Mouse (Mus musculus) right cerebral cortex, adult 18-20 months (tissue): ENCODE measurements around the gene Tab1.
A peak's percentile ranks its signal among the peaks of the same experiment; 100 is the strongest.

Experiments used
- DNase-seq: peaks from one replicate; pipeline ENCODE4 v3.0.0; 2022; ENCODE audit warnings: mixed read lengths

Tab1 gene

GRCm38 (mm10) chr15:80137945-80138791 is 5.2 kb downstream of the Tab1 start:
- peak; percentile 87 for DNase-seq

DNA sequence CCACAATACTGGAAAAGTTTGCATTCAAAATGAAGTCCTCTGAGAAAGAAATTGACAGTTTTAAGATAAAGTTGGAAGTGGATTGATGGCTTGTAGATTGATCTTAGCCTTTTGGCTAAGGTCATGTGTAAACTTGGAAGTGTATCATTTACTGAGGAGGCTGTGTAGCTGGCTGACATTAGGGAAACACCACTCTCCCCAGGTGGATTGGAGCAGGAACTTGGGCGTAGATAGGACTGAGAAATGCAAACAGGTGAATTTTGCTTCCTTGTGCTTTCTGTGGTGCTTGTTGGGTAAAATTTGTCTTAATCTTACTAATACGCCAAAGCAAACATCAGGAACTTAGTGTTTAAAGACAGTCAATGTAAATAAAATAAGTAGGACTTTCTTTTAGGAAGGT is 7.4 kb downstream of the Tab1 start:
- no peak for DNase-seq

GRCm38 (mm10) chr15:80140878-80141277 is 8.0 kb downstream of the Tab1 start:
- no peak for DNase-seq

DNA sequence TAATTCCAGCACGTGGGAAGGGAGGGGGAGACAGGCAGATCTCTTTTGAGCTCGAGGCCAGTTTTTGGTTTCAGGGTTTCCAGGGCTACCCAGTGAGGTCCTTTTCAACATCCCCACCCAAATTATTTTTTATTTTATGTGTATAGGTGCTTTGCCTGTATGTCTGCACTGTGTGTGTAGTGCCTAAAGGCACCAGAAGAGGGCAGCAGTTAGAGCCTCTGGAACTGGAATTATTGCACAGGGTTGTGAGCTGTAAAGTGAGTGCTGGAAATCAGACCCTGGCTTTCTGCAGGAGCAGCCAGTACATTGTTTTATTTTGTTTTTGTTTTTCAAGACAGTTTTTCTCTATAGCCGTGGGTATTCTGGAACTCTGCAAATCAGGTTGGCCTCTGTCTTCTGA is 9.2 kb downstream of the Tab1 start:
- DNase-seq, result no peak

DNA sequence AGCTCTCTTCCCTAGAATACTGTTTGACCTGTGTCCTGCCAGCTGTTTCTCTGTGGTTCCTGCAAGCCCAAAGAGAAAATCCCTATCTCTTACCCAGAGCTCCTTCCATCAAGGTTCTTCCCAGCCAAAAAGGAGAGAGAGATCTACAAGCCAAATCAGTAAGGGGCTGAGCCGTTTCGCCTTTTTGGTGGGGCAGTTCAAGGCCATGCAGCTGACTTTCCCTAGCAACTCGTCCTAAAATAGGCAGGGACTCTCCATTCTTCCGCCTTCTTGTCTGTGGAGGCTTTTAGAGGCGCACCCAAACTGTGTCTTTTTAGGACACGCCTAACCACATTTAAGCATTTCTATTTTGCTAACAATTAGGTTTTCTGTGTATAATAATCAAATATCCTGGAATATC is 10.8 kb downstream of the Tab1 start:
- DNase-seq, result no peak

- no peak for DNase-seq
These were observed 12.5 kb downstream of the Tab1 start for GRCm38 (mm10) chr15:80145397-80145796.

GRCm38 (mm10) chr15:80146153-80146552 is 13.2 kb downstream of the Tab1 start:
- no peak for DNase-seq

DNA sequence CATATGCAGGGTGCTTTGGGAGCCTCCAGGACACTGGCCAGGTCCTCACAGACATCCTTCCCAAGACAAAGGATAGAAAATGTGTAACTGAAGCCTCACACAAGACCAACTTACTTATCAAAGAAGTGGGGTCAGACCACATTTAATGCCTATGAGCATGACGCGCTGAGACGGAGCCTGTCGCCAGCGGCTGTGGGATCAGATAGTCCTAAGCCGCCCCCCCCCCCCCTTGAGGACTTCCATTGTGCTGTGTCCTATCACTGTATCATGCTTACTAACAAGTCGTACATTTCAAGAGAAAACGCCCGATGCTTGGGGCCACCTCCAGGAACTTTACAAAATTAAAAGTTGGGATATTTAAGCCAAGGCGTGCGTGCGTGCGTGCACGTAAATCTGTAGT is 14.2 kb downstream of the Tab1 start:
- no peak for DNase-seq

DNA sequence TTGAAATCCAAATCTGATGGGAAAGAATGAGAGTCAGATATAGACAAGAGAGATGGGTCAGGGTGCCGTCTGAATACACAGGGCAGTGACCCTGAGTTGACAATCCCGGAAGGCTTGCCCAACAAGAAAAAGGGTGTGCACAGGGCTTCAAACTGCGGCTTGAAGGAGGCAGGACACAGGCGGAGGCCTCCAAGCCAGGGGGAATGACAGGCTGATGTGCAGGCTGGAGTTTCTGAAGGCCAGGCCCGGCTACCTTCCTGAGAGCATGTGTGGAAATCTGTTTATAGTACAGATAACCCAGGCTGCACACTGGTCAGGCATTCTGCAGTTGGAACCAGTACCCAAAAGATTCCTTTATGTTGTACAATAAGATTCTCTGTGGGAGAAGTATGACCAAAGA is 14.6 kb downstream of the Tab1 start:
- no peak for DNase-seq

GRCm38 (mm10) chr15:80148565-80148964 is 15.6 kb downstream of the Tab1 start:
- no peak for DNase-seq

- no peak for DNase-seq
These were observed 16.6 kb downstream of the Tab1 start for GRCm38 (mm10) chr15:80149517-80149916.

GRCm38 (mm10) chr15:80152663-80153062 is 19.7 kb downstream of the Tab1 start:
- DNase-seq, result no peak

DNA sequence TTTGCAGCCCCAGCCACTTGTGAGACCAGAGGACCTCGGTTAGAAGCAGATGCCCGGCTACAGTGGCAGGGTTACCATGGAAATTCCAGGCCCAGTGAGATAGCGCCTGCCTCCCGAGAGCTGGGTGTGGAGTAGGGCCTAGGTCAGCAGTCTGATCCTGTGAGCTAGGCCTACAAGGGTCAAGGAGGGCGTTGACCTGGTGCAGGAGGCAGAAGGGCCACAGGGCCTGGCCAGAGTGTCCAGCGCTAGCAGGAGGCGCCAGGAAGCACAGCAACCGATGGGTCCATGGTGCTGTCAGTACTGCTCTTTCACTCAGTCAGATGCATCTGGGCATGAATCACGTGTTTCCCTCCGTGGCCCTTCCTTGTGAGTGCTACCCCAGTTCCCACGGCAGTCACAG is 20.8 kb downstream of the Tab1 start:
- no peak for DNase-seq

GRCm38 (mm10) chr15:80155707-80156106 is 22.8 kb downstream of the Tab1 start:
- DNase-seq, result no peak

DNA sequence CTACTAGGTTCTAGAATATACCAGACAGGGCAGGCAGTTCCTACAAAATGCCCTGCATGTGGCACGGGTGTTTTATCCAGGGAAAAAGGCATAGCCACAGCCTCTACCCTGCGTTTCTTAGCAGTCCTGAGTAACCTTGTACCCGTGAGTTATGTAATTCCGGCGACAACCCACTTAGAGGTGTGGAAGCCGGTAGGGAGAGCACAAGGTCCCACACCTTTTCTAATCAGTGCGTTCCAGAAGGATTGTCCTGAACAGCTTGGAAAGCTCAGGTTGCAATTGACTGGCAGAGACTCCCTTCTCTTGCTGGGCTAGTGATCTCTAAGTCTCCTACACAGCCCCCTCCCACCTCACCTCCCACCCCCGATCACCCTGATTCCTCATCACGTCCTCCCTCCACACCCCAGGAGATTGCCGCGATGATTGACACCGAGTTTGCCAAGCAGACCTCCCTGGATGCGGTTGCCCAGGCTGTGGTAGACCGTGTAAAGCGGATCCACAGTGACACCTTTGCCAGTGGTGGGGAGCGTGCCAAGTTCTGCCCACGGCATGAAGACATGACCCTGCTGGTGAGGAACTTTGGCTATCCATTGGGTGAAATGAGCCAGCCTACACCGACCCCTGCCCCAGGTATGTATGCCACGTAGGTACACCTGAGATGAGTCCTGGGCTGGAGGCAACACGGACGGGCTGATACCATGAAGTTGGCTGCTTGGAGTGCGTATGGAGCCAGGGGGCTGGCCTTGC is 24.4 kb downstream of the Tab1 start:
- no peak for DNase-seq

DNA sequence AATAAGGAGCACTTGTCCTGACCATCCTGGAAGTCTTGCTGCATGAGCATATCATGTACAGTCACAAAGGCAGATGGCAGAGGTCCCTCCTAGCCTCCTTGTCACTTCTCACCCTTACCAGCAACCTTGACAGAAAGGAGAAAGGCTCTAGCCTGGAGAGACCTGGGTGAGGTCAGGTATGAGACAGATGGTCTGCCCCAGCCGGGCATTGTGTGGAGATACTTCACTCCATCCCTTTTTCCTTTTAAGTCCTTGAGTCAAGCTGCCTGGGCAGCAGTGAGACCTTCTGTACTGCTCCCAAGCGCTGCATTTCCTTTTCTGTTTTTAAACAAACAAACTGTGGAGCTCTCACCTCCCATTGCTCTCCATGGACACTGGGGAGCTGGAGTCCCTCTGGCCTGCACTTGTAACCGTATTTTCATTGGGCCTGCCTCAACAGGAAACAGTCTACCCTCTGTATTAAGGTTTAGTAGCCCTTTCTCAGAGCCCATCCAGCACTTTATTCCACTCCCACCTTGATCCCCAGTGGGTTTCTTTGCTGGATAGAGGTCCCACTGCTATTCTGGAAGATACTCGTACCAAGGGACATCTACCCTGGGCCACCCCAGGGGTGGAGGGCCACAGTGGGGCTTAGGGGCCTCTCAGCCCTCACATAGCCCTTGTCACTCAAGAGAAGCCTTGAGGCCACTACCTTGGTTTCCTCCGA is 25.2 kb downstream of the Tab1 start:
- no peak for DNase-seq

GRCm38 (mm10) chr15:80158707-80159090 is 25.8 kb downstream of the Tab1 start:
- DNase-seq, result no peak

DNA sequence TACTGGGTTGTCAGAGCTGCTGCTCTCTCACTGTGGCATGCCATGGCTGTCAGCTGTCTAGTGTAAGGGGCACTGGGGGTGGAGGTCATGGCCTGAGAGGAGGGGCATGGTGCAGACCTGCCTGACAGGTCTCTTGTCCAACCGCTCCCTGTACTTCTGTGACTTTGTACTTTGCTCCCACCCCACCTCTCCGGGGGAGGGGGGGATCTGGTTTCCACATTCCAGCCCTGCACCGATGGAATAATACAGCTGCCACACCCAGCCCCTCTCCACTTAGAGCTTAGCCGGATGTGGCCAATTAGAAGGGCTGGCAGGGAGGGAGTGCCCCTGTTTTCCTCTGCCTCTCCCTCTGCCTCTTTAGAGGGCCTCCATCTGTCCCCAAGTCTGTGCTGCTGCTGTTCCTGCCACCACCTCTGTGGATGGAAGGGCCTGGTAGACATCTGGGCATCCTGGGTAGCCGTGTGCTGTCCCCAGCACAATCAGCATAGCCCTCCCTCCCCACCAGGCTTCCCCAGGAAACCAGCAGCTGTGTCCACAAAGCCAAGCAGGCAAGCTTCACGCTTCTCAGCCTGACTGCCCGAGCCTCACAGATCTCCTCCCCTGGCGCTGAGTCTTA is 26.5 kb downstream of the Tab1 start:
- DNase-seq, result no peak

DNA sequence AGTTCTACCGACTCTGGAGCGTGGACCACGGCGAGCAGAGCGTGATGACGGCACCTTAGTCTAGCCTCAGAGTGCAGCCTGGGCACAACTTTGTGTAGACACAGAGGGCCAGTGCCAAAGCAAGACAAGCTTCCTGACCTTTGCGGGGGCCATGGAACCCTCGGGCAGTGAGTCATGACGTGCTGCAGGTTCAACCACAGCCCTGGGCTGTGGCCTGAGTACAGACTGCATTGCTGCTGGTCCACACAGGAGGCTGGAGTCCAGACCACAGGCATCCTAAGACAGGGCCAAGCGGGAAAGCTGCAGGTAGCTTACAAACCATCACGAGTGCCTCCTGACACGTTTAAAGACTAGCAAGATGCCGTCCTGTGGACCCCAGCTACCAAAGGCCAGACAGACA is 27.3 kb downstream of the Tab1 start:
- DNase-seq, result no peak

GRCm38 (mm10) chr15:80160726-80161125 is 27.8 kb downstream of the Tab1 start:
- no peak for DNase-seq

DNA sequence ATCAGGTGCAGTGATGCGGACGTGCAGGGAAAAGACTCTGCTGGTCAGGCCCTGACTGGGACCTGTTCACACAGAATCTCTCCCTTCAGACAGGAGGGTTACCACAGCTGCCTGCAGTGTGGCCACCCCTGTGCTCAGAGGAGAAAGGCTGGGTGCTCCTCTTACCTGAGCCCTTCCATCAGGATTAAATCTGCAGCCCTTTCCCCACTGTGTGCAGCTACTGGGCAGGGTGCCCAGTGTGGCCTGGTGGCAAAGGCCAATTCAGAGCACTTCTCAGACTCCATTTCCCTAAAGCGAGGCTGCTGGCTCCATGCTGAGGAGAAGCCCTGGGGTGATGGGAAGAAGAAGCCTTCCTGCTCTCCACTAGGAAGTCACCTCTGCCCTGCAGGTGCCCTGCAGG is 28.3 kb downstream of the Tab1 start:
- DNase-seq, result no peak

- no peak for DNase-seq
These were observed 29.6 kb downstream of the Tab1 start for GRCm38 (mm10) chr15:80162401-80162964.

DNA sequence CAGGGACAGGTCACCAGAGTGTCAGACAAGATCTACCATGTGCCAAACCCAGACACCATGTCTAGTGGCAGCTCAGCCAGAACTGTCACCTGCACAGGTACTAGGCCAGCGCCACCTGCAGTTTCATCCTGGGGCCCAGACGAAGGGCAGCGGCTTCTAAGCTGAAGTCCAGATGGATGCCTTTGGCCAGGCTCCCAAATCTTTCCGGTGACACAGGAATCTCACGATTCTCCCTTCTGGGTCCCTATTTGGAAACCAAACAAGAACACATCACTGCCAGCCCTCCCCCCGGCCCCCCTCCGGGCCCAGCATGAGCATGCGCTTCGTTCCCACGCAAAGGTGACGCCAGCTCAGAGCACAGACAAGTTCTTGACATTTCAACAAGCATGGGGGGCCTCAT is 30.3 kb downstream of the Tab1 start:
- DNase-seq, result peak; percentile 60
